Mouse (Mus musculus) MEL (cell line): ENCODE measurements around the gene Gm16181.

Source experiments
- BHLHE40 ChIP-seq: IDR thresholded peaks from 2 replicates; pipeline ENCODE4 v1.6.1; 2012; ENCODE audit warnings: low read depth, mild to moderate bottlenecking, inconsistent platforms, low read length, improper control_type of control experiment, borderline replicate concordance
- CTCF ChIP-seq, 3 experiments: IDR thresholded peaks in 2 of 3; conservative IDR thresholded peaks in 1 of 3; 2 replicates each; pipeline ENCODE4 v1.5.1; 2011 to 2012; ENCODE audit warnings: low read length in 3 of 3, low read depth in 2 of 3, mild to moderate bottlenecking in 2 of 3, improper control_type of control experiment in 1 of 3, inconsistent platforms in 1 of 3, mixed read lengths in 1 of 3, moderate library complexity in 1 of 3; ENCODE audit not compliant: control insufficient read depth in 1 of 3, insufficient read depth in 1 of 3, poor library complexity in 1 of 3, severe bottlenecking in 1 of 3
- MAFK ChIP-seq: IDR thresholded peaks from 2 replicates; pipeline ENCODE4 v1.6.1; 2011; ENCODE audit warnings: low read depth, mild to moderate bottlenecking, low read length, improper control_type of control experiment, borderline replicate concordance
- NELFE ChIP-seq: IDR thresholded peaks from 2 replicates; pipeline ENCODE4 v1.6.1; 2011; ENCODE audit warnings: low read depth, low read length, improper control_type of control experiment
- POLR2A ChIP-seq, 2 experiments: IDR thresholded peaks; 2 replicates each; pipeline ENCODE4 v1.6.1; 2011 to 2012; ENCODE audit warnings: low read length in 2 of 2, mild to moderate bottlenecking in 2 of 2, control low read depth in 1 of 2, improper control_type of control experiment in 1 of 2, low read depth in 1 of 2, moderate library complexity in 1 of 2; ENCODE audit not compliant: control insufficient read depth in 1 of 2, insufficient read depth in 1 of 2, poor library complexity in 1 of 2
- POLR2AphosphoS5 ChIP-seq: IDR thresholded peaks from 2 replicates; pipeline ENCODE4 v1.6.1; 2012; ENCODE audit warnings: low read depth, borderline replicate concordance, mild to moderate bottlenecking, inconsistent platforms, low read length, moderate library complexity, mixed read lengths
- UBTF ChIP-seq: IDR thresholded peaks from 2 replicates; pipeline ENCODE4 v1.6.1; 2012; ENCODE audit warnings: low read depth, mild to moderate bottlenecking, inconsistent platforms, low read length, improper control_type of control experiment, moderate library complexity, borderline replicate concordance; ENCODE audit not compliant: insufficient read depth
- ZNF384 ChIP-seq: IDR thresholded peaks from 2 replicates; pipeline ENCODE4 v1.6.1; 2012; ENCODE audit warnings: low read depth, mild to moderate bottlenecking, inconsistent platforms, low read length, improper control_type of control experiment

GRCm38 (mm10) chr17:35198029-35198428, 22.6 kb upstream of the Gm16181 start:
- TF ChIP-seq CTCF (IDR thresholded peaks at IDR 0.05 in 2 of 3, conservative IDR thresholded peaks at IDR 0.05 in 1 of 3; ENCODE audit: control insufficient read depth in 1 of 3, insufficient read depth in 1 of 3, low read depth in 2 of 3, low read length in 3 of 3, poor library complexity in 1 of 3, severe bottlenecking in 1 of 3): no peak
- TF ChIP-seq BHLHE40: no peak
- TF ChIP-seq POLR2A (IDR thresholded peaks at IDR 0.05; ENCODE audit: control insufficient read depth in 1 of 2, insufficient read depth in 1 of 2, low read depth in 1 of 2, low read length in 2 of 2, poor library complexity in 1 of 2): no peak
- no peak for TF ChIP-seq POLR2AphosphoS5
- TF ChIP-seq MAFK: no peak
- no peak for TF ChIP-seq ZNF384
- no peak for TF ChIP-seq UBTF
- TF ChIP-seq NELFE: no peak
